Comparison of ENCODE assay signal across 12 mouse cellular contexts in the genomic region with DNA sequence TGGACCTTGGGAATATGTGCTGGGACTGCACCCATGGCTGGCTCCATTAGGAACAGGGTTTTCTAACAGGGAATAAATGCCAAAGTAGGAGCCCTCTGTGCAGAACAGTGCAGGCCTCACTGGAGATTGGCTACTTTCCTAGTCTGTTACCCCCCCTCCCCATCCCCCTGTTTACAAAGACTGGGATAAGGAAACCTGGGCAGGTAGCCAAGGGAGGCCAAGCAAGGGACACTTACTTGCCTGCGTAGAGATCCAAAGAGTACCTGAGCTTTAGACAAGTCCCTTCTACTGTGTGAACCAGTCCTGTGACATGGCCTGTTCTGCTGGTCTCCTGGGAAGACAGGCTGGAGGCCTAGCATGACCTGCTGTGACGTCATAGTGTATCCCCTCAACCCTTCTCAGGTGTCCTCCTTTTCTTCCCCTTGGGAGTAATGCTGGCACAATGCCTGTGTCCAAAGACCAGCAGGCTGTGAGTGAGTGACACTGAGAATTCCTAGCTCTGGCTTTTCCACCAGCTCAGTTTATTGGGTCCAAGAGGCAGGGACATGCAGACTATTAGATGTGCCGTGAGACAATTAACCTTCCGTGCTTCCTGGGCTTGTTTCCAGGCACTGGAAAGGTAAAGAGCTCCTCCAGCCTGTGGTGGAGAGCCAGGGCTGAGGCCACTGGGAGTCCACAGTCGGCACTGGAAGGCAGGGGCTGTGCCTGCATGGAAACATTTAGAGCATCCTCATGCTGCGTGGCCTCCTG. TPM values are rescaled to one million over a fixed set of nuclear protein-coding genes. Genes with fewer than 3 reads are reported as not detected.
DNase-seq lines count a peak whose midpoint lies in the region; ATAC-seq and TF ChIP-seq lines count a peak whose summit lies in the region.
"Had no signal": no experiment of that assay in that cellular context is flagged by ENCODE, and none has a peak within 500 bp of the region (broad histone marks: within the 10 kb centered on the region; RNA-seq: fewer than 3 reads in every experiment).

No protein-coding gene starts in this region.

- H3K27me3 ChIP-seq in kidney, adult 2 months (replicated peaks; ENCODE audit: control insufficient read depth, insufficient read depth, low read length) = no peaks in the 10 kb centered on the region
- H3K27me3 ChIP-seq in kidney, embryonic 15.5 days = no peaks in the 10 kb centered on the region
- H3K27me3 ChIP-seq in embryonic facial prominence, embryonic 12.5 days = 0 out of 2 replicates have a peak, but pooled peaks cover 3% of the 10 kb centered on the region
- H3K27me3 ChIP-seq: liver, embryonic 13.5 days had no signal

- H3K9ac ChIP-seq in kidney, embryonic 15.5 days = no peak overlapping the region
- H3K9ac ChIP-seq in embryonic facial prominence, embryonic 12.5 days = no peak overlapping the region
- H3K9ac ChIP-seq: liver, embryonic 13.5 days had no signal

- no peaks in the 10 kb centered on the region for H3K4me1 ChIP-seq in kidney, adult 2 months (ENCODE audit: control insufficient read depth, insufficient read depth, low read length)
- H3K4me1 ChIP-seq in kidney, embryonic 15.5 days = no peaks in the 10 kb centered on the region
- H3K4me1 ChIP-seq in embryonic facial prominence, embryonic 12.5 days = 0 out of 2 replicates have a peak, but pooled peaks cover 5% of the 10 kb centered on the region
- H3K4me1 ChIP-seq: liver, embryonic 13.5 days had no signal

- no peak for ATAC-seq in kidney, embryonic 15.5 days (replicated peaks; ENCODE audit: low FRiP score)
- ATAC-seq in embryonic facial prominence, embryonic 12.5 days (ENCODE audit: insufficient number of reproducible peaks, insufficient read depth, low FRiP score, low TSS enrichment) = peak; percentile 52; the same call in 1 of the 2 replicates

- WGBS in kidney, adult 2 months = 48% methylated on average over 6 of the region's 6 CpGs
- WGBS in kidney, embryonic 15.5 days = 65% methylated on average over 6 of the region's 6 CpGs
- 64% methylated on average over 6 of the region's 6 CpGs for WGBS in embryonic facial prominence, embryonic 12.5 days

- no peaks in the 10 kb centered on the region for H3K36me3 ChIP-seq in kidney, adult 2 months (ENCODE audit: control insufficient read depth, insufficient read depth, low read length)
- H3K36me3 ChIP-seq in kidney, embryonic 15.5 days = no peaks in the 10 kb centered on the region
- no peaks in the 10 kb centered on the region for H3K36me3 ChIP-seq in embryonic facial prominence, embryonic 12.5 days
- H3K36me3 ChIP-seq: liver, embryonic 13.5 days had no signal

- H3K9me3 ChIP-seq in kidney, embryonic 15.5 days (replicated peaks) = no peaks in the 10 kb centered on the region; the same call in 1 of the 2 replicates
- H3K9me3 ChIP-seq in embryonic facial prominence, embryonic 12.5 days = no peaks in the 10 kb centered on the region
- H3K9me3 ChIP-seq: liver, embryonic 13.5 days had no signal

- no peak overlapping the region for H3K4me2 ChIP-seq in kidney, embryonic 15.5 days
- H3K4me2 ChIP-seq in embryonic facial prominence, embryonic 12.5 days (replicated peaks) = no peak overlapping the region
- H3K4me2 ChIP-seq: liver, embryonic 13.5 days had no signal

- no peak for TF ChIP-seq CTCF in kidney, adult 2 months (conservative IDR thresholded peaks at IDR 0.05; ENCODE audit: insufficient read depth, insufficient read length, low read depth, low read length)
- TF ChIP-seq CTCF in brain, embryonic 14.5 days (IDR thresholded peaks at IDR 0.05; ENCODE audit: borderline replicate concordance, extremely low read depth, insufficient read depth, insufficient read length) = no peak

- TF ChIP-seq POLR2A in kidney, adult 2 months (IDR thresholded peaks at IDR 0.05; ENCODE audit: low read depth, low read length) = no peak
- TF ChIP-seq POLR2A in brain, embryonic 14.5 days (IDR thresholded peaks at IDR 0.05; ENCODE audit: borderline replicate concordance, extremely low read depth, insufficient read depth, insufficient read length, poor library complexity, severe bottlenecking) = no peak

- H3K27ac ChIP-seq in kidney, adult 2 months (ENCODE audit: insufficient read depth, low read depth, low read length) = no peak overlapping the region
- no peak overlapping the region for H3K27ac ChIP-seq in kidney, embryonic 15.5 days
- no peak overlapping the region for H3K27ac ChIP-seq in embryonic facial prominence, embryonic 12.5 days
- H3K27ac ChIP-seq: liver, embryonic 13.5 days had no signal

- H3K4me3 ChIP-seq in kidney, adult 2 months (ENCODE audit: insufficient read depth, low read depth, low read length) = no peak overlapping the region
- no peak overlapping the region for H3K4me3 ChIP-seq in kidney, embryonic 15.5 days (replicated peaks)
- H3K4me3 ChIP-seq in embryonic facial prominence, embryonic 12.5 days = no peak overlapping the region
- H3K4me3 ChIP-seq: liver, embryonic 13.5 days had no signal

- DNase-seq in kidney, adult 2 months = peak; percentile 54
- DNase-seq in brain, embryonic 14.5 days (ENCODE audit: low read depth) = peak; percentile 83
- DNase-seq in kidney, postnatal 14 days = peak; percentile 11
- no peak for DNase-seq in layer of hippocampus, adult 18-20 months (ENCODE audit: low spot score in 2 of 2)
- DNase-seq in layer of hippocampus, adult 11-12 months (ENCODE audit: low spot score) = no peak
- DNase-seq: cerebellum, postnatal 36 days; layer of hippocampus, postnatal 36 days; liver, embryonic 13.5 days; thymus, postnatal 25 days had no signal

RNA-seq across cellular contexts. Expression of a gene that starts 37.5 kb away (rescaled TPM):
- polyA plus RNA-seq in kidney, adult 2 months (2012; rRNA removed) = 29.0 and 29.5 TPM in 2 replicates
- polyA plus RNA-seq in kidney, embryonic 15.5 days (2015; fragmentation: Nextera tagmentation; extraction: Ambion mirVana) = 37.5 and 37.9 TPM in 2 replicates
- 24.1 and 26.7 TPM in 2 replicates for polyA plus RNA-seq in brain, embryonic 14.5 days (2012; rRNA removed)
- polyA plus RNA-seq in embryonic facial prominence, embryonic 12.5 days (2016; fragmentation: Nextera tagmentation; extraction: Ambion mirVana) = 39.0 and 39.1 TPM in 2 replicates
- total RNA-seq in layer of hippocampus, adult 18-20 months (2021) = 10 to 100 TPM; 29.3 to 30.5 TPM

RNA-seq across cellular contexts. Expression of a gene that starts 58.2 kb away (rescaled TPM):
- 0.29 and 0.34 TPM in 2 replicates for polyA plus RNA-seq in kidney, adult 2 months (2012; rRNA removed)
- polyA plus RNA-seq in kidney, embryonic 15.5 days (2015; fragmentation: Nextera tagmentation; extraction: Ambion mirVana) = 0.99 and 1.5 TPM in 2 replicates
- polyA plus RNA-seq in brain, embryonic 14.5 days (2012; rRNA removed) = 0.62 and 2.5 TPM in 2 replicates
- 30.8 and 34.2 TPM in 2 replicates for polyA plus RNA-seq in embryonic facial prominence, embryonic 12.5 days (2016; fragmentation: Nextera tagmentation; extraction: Ambion mirVana)
- under 1 TPM; 0.32 to 0.38 TPM for total RNA-seq in layer of hippocampus, adult 18-20 months (2021)
- polyA plus RNA-seq: spleen, adult 2 months had no signal

Comparison
In these comparisons a context has a peak if more than half of its experiments do, and no peak if none do; other contexts are left out.
1. DNase-seq: peak in kidney, adult 2 months (single experiment), brain, embryonic 14.5 days (single experiment) and kidney, postnatal 14 days (single experiment); none in layer of hippocampus, adult 18-20 months (0 of 2) and layer of hippocampus, adult 11-12 months (single experiment).